Mouse (Mus musculus): ENCODE measurements around the gene Tmem212. TPM values are rescaled to one million over a fixed set of nuclear protein-coding genes. Genes with fewer than 3 reads are reported as not detected.

Gene Tmem212
- polyA plus RNA-seq, 1 experiment from 2014 or later: 0.24 TPM

DNA sequence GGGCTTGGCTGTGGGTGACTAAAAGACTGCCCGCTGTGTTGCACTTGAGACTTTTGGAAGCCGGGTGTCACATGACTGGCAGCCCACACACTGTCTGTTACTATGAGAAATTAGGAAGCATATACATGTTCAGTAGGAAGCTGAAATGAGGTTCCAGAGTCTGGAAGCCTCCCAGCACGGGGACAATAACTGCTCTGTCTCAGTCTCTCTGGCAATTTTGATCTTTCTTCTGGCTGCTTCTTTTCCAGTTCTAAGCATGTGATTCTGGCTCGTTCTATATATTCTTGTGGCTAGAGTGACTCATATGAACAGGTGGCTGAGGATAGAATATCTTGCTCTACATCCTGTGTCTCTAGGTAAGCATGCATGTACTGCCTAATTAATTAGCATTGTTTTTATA lies 33.1 kb upstream of the Tmem212 start:
- Histone ChIP-seq H3K4me1 (ENCODE audit: insufficient read depth, low read length) (no peaks in the 10 kb centered on the region), H3K9me3 (ENCODE audit: low read length) (no peaks in the 10 kb centered on the region), H3K27ac (ENCODE audit: low read length) (no peak overlapping the region), H3K27me3 (ENCODE audit: insufficient read depth, low read length) (no peaks in the 10 kb centered on the region), H3K4me2 (replicated peaks; ENCODE audit: low read depth, low read length) (no peak overlapping the region), H3K9ac (replicated peaks; ENCODE audit: low read length) (no peak overlapping the region), H3K4me3 (ENCODE audit: low read length) (no peak overlapping the region), H3K36me3 (ENCODE audit: insufficient read depth, low read length) (no peaks in the 10 kb centered on the region)
- WGBS: 80% methylated on average over 4 of the region's 4 CpGs
- no peak for ATAC-seq (ENCODE audit: low FRiP score, low TSS enrichment)

DNA sequence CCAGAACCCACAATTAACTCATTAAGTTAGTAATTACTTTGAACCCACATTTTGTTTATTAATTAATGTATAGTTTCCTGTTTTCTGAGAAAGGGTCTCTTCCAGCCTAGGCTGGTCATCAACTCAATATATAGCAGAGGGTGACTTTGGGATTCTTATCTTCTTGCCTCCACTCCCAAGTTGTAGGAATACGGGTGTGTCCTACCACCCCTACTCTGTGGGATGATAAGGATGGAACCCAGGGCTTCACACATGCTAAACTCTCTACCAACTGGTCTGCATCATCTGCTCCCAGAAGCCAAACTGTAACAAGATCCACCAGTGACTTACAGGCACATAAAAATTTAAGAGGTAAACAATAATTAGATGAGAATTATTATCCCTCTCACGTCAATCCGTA lies 27.9 kb upstream of the Tmem212 start:
- no peaks in the 10 kb centered on the region for H3K4me1 ChIP-seq (ENCODE audit: insufficient read depth, low read length)
- H3K9ac ChIP-seq (replicated peaks; ENCODE audit: low read length): no peak overlapping the region
- no peak overlapping the region for H3K4me2 ChIP-seq (replicated peaks; ENCODE audit: low read depth, low read length)
- no peak overlapping the region for H3K27ac ChIP-seq (ENCODE audit: low read length)
- H3K36me3 ChIP-seq (ENCODE audit: insufficient read depth, low read length): no peaks in the 10 kb centered on the region
- peaks cover 4% of the 10 kb centered on the region; the same call in 1 of the 2 replicates for H3K9me3 ChIP-seq (ENCODE audit: low read length)
- H3K27me3 ChIP-seq (ENCODE audit: insufficient read depth, low read length): no peaks in the 10 kb centered on the region
- 56% methylated on average over 3 of the region's 3 CpGs for whole genome bisulfite sequencing
- no peak for ATAC-seq (ENCODE audit: low FRiP score, low TSS enrichment)
- no peak overlapping the region for H3K4me3 ChIP-seq (ENCODE audit: low read length)

GRCm38 (mm10) chr3:27921268-27922020 lies 25.3 kb upstream of the Tmem212 start:
- WGBS: 83% methylated on average over 11 of the region's 11 CpGs
- no peak overlapping the region for H3K4me3 ChIP-seq (ENCODE audit: low read length)
- H3K9me3 ChIP-seq (ENCODE audit: low read length): peaks cover 5% of the 10 kb centered on the region; the same call in 1 of the 2 replicates
- no peak for ATAC-seq (ENCODE audit: low FRiP score, low TSS enrichment)
- no peaks in the 10 kb centered on the region for H3K27me3 ChIP-seq (ENCODE audit: insufficient read depth, low read length)
- no peak overlapping the region for H3K4me2 ChIP-seq (replicated peaks; ENCODE audit: low read depth, low read length)
- no peaks in the 10 kb centered on the region for H3K36me3 ChIP-seq (ENCODE audit: insufficient read depth, low read length)
- H3K9ac ChIP-seq (replicated peaks; ENCODE audit: low read length): no peak overlapping the region
- no peaks in the 10 kb centered on the region for H3K4me1 ChIP-seq (ENCODE audit: insufficient read depth, low read length)
- H3K27ac ChIP-seq (ENCODE audit: low read length): no peak overlapping the region

GRCm38 (mm10) chr3:27918656-27919436 lies 22.7 kb upstream of the Tmem212 start:
- 79% methylated on average over 14 of the region's 14 CpGs for WGBS
- Histone ChIP-seq H3K4me2 (replicated peaks; ENCODE audit: low read depth, low read length) (no peak overlapping the region), H3K9ac (replicated peaks; ENCODE audit: low read length) (no peak overlapping the region), H3K4me1 (ENCODE audit: insufficient read depth, low read length) (no peaks in the 10 kb centered on the region), H3K9me3 (ENCODE audit: low read length) (peaks cover 5% of the 10 kb centered on the region; the same call in 1 of the 2 replicates), H3K4me3 (ENCODE audit: low read length) (no peak overlapping the region), H3K27ac (ENCODE audit: low read length) (no peak overlapping the region), H3K27me3 (ENCODE audit: insufficient read depth, low read length) (no peaks in the 10 kb centered on the region), H3K36me3 (ENCODE audit: insufficient read depth, low read length) (no peaks in the 10 kb centered on the region)
- ATAC-seq (ENCODE audit: low FRiP score, low TSS enrichment): no peak

DNA sequence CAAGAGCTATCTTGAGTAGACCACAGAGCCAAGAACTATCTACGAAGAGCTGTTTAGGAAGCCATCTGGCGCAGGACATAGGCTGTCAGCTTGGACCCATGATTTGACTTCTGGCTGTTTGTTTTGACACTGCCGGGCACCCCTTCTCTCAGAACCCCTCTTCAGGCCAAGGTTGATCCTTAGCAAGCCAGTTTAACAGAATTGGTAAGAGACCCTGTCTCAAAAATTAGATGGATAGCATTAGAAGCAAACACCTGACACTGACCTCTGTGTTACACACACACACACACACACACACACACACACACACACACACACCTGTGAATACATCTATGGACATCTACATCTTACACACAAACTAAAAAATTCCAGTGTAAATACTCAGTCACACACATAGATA lies 12.8 kb upstream of the Tmem212 start:
- peaks cover 9% of the 10 kb centered on the region; the same call in 1 of the 2 replicates for H3K4me1 ChIP-seq (ENCODE audit: insufficient read depth, low read length)
- no peak overlapping the region for H3K4me3 ChIP-seq (ENCODE audit: low read length)
- no peaks in the 10 kb centered on the region for H3K36me3 ChIP-seq (ENCODE audit: insufficient read depth, low read length)
- peaks cover 5% of the 10 kb centered on the region; the same call in 1 of the 2 replicates for H3K9me3 ChIP-seq (ENCODE audit: low read length)
- 93% methylated on average over 3 of the region's 3 CpGs for WGBS
- no peak for ATAC-seq (ENCODE audit: low FRiP score, low TSS enrichment)
- H3K9ac ChIP-seq (replicated peaks; ENCODE audit: low read length): no peak overlapping the region
- no peak overlapping the region for H3K27ac ChIP-seq (ENCODE audit: low read length)
- H3K27me3 ChIP-seq (ENCODE audit: insufficient read depth, low read length): no peaks in the 10 kb centered on the region
- H3K4me2 ChIP-seq (replicated peaks; ENCODE audit: low read depth, low read length): no peak overlapping the region

DNA sequence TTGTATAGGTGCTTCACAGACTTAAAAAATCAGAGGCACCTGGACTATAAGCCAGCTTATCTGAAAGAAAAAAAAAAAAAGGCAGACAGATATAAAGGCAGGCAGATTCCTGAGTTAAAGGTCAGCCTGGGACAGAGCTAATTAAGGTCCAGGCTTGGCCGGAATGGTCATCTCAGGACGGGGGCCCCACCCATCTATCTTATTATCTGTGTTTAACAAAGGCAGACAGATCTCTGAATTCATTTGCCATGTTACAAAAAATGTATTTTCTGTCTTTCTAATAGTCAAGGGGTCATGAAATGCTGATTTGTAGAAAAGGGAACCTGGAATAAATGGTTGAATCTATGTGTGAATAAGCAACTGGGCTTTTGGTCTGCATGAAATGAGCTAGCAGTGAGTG lies 12.1 kb upstream of the Tmem212 start:
- Histone ChIP-seq H3K4me3 (ENCODE audit: low read length) (no peak overlapping the region), H3K4me2 (replicated peaks; ENCODE audit: low read depth, low read length) (no peak overlapping the region), H3K27ac (ENCODE audit: low read length) (no peak overlapping the region), H3K27me3 (ENCODE audit: insufficient read depth, low read length) (no peaks in the 10 kb centered on the region), H3K9me3 (ENCODE audit: low read length) (peaks cover 5% of the 10 kb centered on the region; the same call in 1 of the 2 replicates), H3K4me1 (ENCODE audit: insufficient read depth, low read length) (peaks cover 9% of the 10 kb centered on the region; the same call in 1 of the 2 replicates), H3K9ac (replicated peaks; ENCODE audit: low read length) (no peak overlapping the region), H3K36me3 (ENCODE audit: insufficient read depth, low read length) (no peaks in the 10 kb centered on the region)
- WGBS: 87% methylated on average over 2 of the region's 2 CpGs
- ATAC-seq (ENCODE audit: low FRiP score, low TSS enrichment): no peak

DNA sequence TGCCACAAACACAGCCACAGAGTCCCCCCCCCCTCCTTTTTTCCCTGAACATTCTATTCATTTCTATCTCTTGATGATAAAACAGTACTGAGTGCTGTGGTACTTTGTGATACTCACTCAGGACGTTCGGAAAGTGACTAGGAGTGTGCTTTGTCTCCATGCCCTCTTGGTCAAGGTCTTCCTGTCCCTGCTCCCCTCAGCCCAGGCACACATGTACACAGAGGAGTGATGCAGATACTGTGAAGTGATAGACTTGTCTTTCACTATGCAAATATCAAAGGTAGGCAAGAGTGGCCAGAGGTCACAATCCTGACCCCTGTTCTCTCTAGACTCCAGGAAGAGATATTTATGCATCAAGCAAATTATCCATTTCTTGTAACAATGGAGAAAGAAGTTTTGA lies 11.1 kb upstream of the Tmem212 start:
- Histone ChIP-seq H3K9me3 (ENCODE audit: low read length) (peaks cover 5% of the 10 kb centered on the region; the same call in 1 of the 2 replicates), H3K4me2 (replicated peaks; ENCODE audit: low read depth, low read length) (no peak overlapping the region), H3K27ac (ENCODE audit: low read length) (no peak overlapping the region), H3K27me3 (ENCODE audit: insufficient read depth, low read length) (no peaks in the 10 kb centered on the region), H3K4me1 (ENCODE audit: insufficient read depth, low read length) (peaks cover 9% of the 10 kb centered on the region; the same call in 1 of the 2 replicates), H3K9ac (replicated peaks; ENCODE audit: low read length) (no peak overlapping the region), H3K4me3 (ENCODE audit: low read length) (no peak overlapping the region), H3K36me3 (ENCODE audit: insufficient read depth, low read length) (no peaks in the 10 kb centered on the region)
- WGBS: 74% methylated on average over 2 of the region's 2 CpGs
- ATAC-seq (ENCODE audit: low FRiP score, low TSS enrichment): no peak

DNA sequence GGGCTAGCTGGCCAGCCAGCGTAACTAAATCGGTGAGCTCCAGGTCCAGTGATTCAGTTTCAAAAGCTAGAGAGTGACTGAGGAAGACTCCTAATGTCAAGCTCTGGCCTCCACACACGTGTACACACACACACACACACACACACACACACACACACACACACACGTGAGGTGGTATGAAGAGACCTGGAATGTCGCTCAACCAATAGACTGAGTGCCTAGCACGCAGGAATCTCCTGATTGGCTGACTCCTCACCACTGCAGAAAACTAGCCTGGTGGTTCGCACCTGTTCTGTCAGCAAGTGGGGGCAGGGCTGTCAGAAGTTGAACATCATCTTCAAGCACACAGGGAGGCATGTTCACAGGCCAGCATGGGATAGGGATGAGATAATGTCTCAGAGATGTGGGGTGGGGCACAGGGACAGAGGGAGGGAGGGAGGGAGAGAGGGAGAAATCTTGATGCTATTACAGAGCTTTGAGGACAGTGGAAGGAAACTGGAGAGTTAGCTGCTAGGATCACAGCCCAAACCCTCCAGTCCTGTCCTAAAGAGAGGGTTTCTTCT lies 10.6 kb upstream of the Tmem212 start:
- H3K4me1 ChIP-seq (ENCODE audit: insufficient read depth, low read length): peaks cover 9% of the 10 kb centered on the region; the same call in 1 of the 2 replicates
- peaks cover 5% of the 10 kb centered on the region; the same call in 1 of the 2 replicates for H3K9me3 ChIP-seq (ENCODE audit: low read length)
- no peak overlapping the region for H3K27ac ChIP-seq (ENCODE audit: low read length)
- no peak overlapping the region for H3K4me3 ChIP-seq (ENCODE audit: low read length)
- no peak overlapping the region for H3K9ac ChIP-seq (replicated peaks; ENCODE audit: low read length)
- H3K4me2 ChIP-seq (replicated peaks; ENCODE audit: low read depth, low read length): no peak overlapping the region
- no peaks in the 10 kb centered on the region for H3K27me3 ChIP-seq (ENCODE audit: insufficient read depth, low read length)
- 76% methylated on average over 7 of the region's 7 CpGs for WGBS
- no peaks in the 10 kb centered on the region for H3K36me3 ChIP-seq (ENCODE audit: insufficient read depth, low read length)
- ATAC-seq (ENCODE audit: low FRiP score, low TSS enrichment): peak; percentile 32; the same call in 1 of the 2 replicates

DNA sequence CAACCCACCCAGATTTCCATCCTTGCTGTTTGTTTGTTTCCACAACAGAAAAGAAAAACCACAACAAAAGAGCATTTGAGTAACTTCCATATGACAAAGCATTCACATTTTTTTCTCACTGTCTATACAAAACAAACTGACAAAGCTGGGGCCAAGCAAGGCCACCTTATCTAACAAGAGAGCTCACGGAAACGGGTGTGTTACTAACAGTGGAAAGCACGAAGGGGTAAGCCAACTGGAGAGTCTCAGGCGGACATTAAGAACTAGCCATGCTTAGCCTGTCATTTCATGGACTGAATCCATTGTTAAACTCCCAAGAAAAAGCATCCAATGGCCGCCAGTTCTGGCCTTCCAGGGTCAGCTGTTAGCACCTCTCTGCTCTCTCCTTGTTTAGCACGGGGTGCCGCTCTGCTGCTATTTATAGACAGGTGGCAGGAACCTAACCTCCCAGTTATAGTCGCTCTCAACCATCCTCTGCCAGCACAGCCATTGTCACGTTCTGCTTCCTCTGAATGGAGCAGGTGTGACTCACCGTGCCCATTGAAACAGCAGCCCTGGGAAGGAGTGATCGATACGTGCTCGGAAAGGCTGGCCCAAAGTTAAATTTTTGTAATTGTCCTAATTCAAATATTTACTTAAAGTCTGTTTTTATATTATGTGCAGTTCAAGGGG lies 8.6 kb upstream of the Tmem212 start:
- H3K27ac ChIP-seq (ENCODE audit: low read length): no peak overlapping the region
- peak; percentile 73 for ATAC-seq (ENCODE audit: low FRiP score, low TSS enrichment)
- H3K4me2 ChIP-seq (replicated peaks; ENCODE audit: low read depth, low read length): no peak overlapping the region
- peaks cover 9% of the 10 kb centered on the region; the same call in 1 of the 2 replicates for H3K4me1 ChIP-seq (ENCODE audit: insufficient read depth, low read length)
- H3K4me3 ChIP-seq (ENCODE audit: low read length): no peak overlapping the region
- peaks cover 5% of the 10 kb centered on the region; the same call in 1 of the 2 replicates for H3K9me3 ChIP-seq (ENCODE audit: low read length)
- no peaks in the 10 kb centered on the region for H3K27me3 ChIP-seq (ENCODE audit: insufficient read depth, low read length)
- no peak overlapping the region for H3K9ac ChIP-seq (replicated peaks; ENCODE audit: low read length)
- 28% methylated on average over 13 of the region's 13 CpGs for WGBS
- no peaks in the 10 kb centered on the region for H3K36me3 ChIP-seq (ENCODE audit: insufficient read depth, low read length)
